13 mouse cellular contexts compared by ENCODE assay signal in the genomic region with DNA sequence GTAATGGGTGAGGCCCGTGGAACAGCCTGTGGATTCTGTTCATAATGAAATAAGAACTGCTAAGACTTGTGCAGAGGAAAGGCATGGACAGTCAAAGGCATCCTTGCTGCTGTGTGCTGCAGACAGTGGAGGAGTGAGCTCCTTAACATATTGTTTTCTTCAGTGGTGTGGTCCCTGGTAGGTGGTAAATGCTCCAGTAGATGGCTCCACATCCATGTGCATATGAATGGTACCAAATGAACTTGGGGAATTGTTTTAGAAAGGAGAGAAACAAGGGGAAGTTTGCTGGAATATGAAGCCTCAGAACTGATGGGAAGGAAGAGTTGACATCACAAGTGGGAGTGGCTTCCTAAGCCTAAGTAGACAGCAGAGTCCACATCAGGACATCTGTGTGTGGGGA.
DNase-seq lines count a peak whose midpoint lies in the region; ATAC-seq and TF ChIP-seq lines count a peak whose summit lies in the region.
"Had no signal": no experiment of that assay in that cellular context is flagged by ENCODE, and none has a peak within 500 bp of the region (broad histone marks: within the 10 kb centered on the region; RNA-seq: fewer than 3 reads in every experiment).

No protein-coding gene starts in this region.

- no peaks in the 10 kb centered on the region for H3K36me3 ChIP-seq in heart, embryonic 11.5 days (ENCODE audit: control insufficient read depth, insufficient read depth, low read length)
- no peaks in the 10 kb centered on the region for H3K36me3 ChIP-seq in testis, adult 2 months (ENCODE audit: control insufficient read depth, insufficient read depth, low read length)

- intact Hi-C loops in heart, postnatal 10 days (cut with DNase I): no loop called here
- intact Hi-C loops in left cerebral cortex, adult 2 months (cut with DNase I): loop anchor here (10.0 kb wide), 1 partner anchor 1066 kb away; no protein-coding TSS in a partner anchor
- intact Hi-C loops in left cerebral cortex, postnatal 36 days (cut with DNase I): no loop called here

- H3K4me1 ChIP-seq in heart, embryonic 11.5 days (ENCODE audit: control insufficient read depth, insufficient read depth, low read length): no peaks in the 10 kb centered on the region
- no peaks in the 10 kb centered on the region for H3K4me1 ChIP-seq in testis, adult 2 months (ENCODE audit: control insufficient read depth, insufficient read depth, low read length)

- ATAC-seq in heart, embryonic 11.5 days (replicated peaks; ENCODE audit: insufficient number of reproducible peaks, low FRiP score, low TSS enrichment): no peak
- ATAC-seq: midbrain, embryonic 16.5 days had no signal

- no peak overlapping the region for H3K4me2 ChIP-seq in heart, embryonic 11.5 days

- no peak overlapping the region for H3K9ac ChIP-seq in heart, embryonic 11.5 days (ENCODE audit: low read depth, low read length)

- peak; percentile 53 for TF ChIP-seq CTCF in left cerebral cortex, adult 2 months (IDR thresholded peaks at IDR 0.05)
- TF ChIP-seq CTCF in testis, adult 2 months (IDR thresholded peaks at IDR 0.05; ENCODE audit: control insufficient read depth, insufficient read depth, insufficient replicate concordance, low read depth, low read length): no peak

- TF ChIP-seq POLR2A in testis, adult 2 months (IDR thresholded peaks at IDR 0.05; ENCODE audit: control insufficient read depth, low read depth, low read length): no peak

- H3K27me3 ChIP-seq in heart, embryonic 11.5 days (ENCODE audit: control insufficient read depth, insufficient read depth, low read length): no peaks in the 10 kb centered on the region
- no peaks in the 10 kb centered on the region for H3K27me3 ChIP-seq in testis, adult 2 months (ENCODE audit: control insufficient read depth, insufficient read depth, low read length)

- no peaks in the 10 kb centered on the region for H3K9me3 ChIP-seq in heart, embryonic 11.5 days (replicated peaks; ENCODE audit: control insufficient read depth, low read length)

- H3K4me3 ChIP-seq in heart, embryonic 11.5 days (ENCODE audit: low read depth, low read length): no peak overlapping the region
- H3K4me3 ChIP-seq in left cerebral cortex, adult 2 months: no peak overlapping the region
- peak overlapping the region; percentile 47 for H3K4me3 ChIP-seq in testis, adult 2 months (ENCODE audit: control insufficient read depth, low read depth, low read length)

- 55% methylated on average over 1 of the region's 1 CpGs for WGBS in heart, embryonic 11.5 days (ENCODE audit: insufficient replicate concordance)

- H3K27ac ChIP-seq in heart, embryonic 11.5 days (ENCODE audit: low read depth, low read length): no peak overlapping the region
- no peak overlapping the region for H3K27ac ChIP-seq in left cerebral cortex, adult 2 months
- no peak overlapping the region for H3K27ac ChIP-seq in testis, adult 2 months (ENCODE audit: control insufficient read depth, insufficient read depth, low read depth, low read length)

- peak; percentile 9 for DNase-seq in embryo, embryonic 10.5 days (ENCODE audit: low spot score)
- DNase-seq in embryo, embryonic 9.5 days (ENCODE audit: extremely low spot score): no peak
- peak; percentile 6 to 20 for DNase-seq in heart, postnatal 10 days
- DNase-seq in left cerebral cortex, adult 2 months (ENCODE audit: extremely low spot score in 1 of 2, low spot score in 2 of 2): no peak
- no peak for DNase-seq in left cerebral cortex, postnatal 36 days (ENCODE audit: low spot score in 2 of 2)
- no peak for DNase-seq in testis, postnatal 10 days (ENCODE audit: low spot score)
- DNase-seq: cerebellum, adult 18-20 months; heart, postnatal 4 days; kidney, adult 18-20 months; thymus, postnatal 25 days had no signal

Comparison
In these comparisons a context has a peak if more than half of its experiments do, and no peak if none do; other contexts are left out.
1. DNase-seq: peak in embryo, embryonic 10.5 days (single experiment) and heart, postnatal 10 days (2 of 2); none in embryo, embryonic 9.5 days (single experiment), left cerebral cortex, adult 2 months (0 of 2), left cerebral cortex, postnatal 36 days (0 of 2) and testis, postnatal 10 days (single experiment).